In genomic region chr17:23676473-23677031, GRCm38 (mm10) we compare ENCODE assay signal across 8 mouse cellular contexts. TPM values are rescaled to one million over a fixed set of nuclear protein-coding genes. Genes with fewer than 3 reads are reported as not detected.
DNase-seq lines count a peak whose midpoint lies in the region; ATAC-seq lines count a peak whose summit lies in the region.

No protein-coding gene starts in this region.

- H3K4me2 ChIP-seq in intestine, embryonic 14.5 days (ENCODE audit: low read length), result peak overlapping the region; percentile 94
- H3K4me2 ChIP-seq in lung, embryonic 16.5 days (ENCODE audit: low read depth, low read length), result peak overlapping the region; percentile 74
- peak overlapping the region; percentile 97 for H3K4me2 ChIP-seq in stomach, embryonic 16.5 days (ENCODE audit: low read depth, low read length)

- under 1% methylated on average over 37 of the region's 37 CpGs for WGBS in intestine, embryonic 14.5 days
- WGBS in lung, embryonic 16.5 days, result under 1% methylated on average over 28 of the region's 37 CpGs
- 1% methylated on average over 37 of the region's 37 CpGs for WGBS in stomach, embryonic 16.5 days

- H3K4me3 ChIP-seq in brown adipose tissue, adult 24 weeks (ENCODE audit: insufficient read depth, low read depth, low read length), result peak overlapping the region; percentile 81
- H3K4me3 ChIP-seq in intestine, embryonic 14.5 days (ENCODE audit: low read depth, low read length), result peak overlapping the region; percentile 62
- H3K4me3 ChIP-seq in lung, embryonic 16.5 days (ENCODE audit: low read length), result peak overlapping the region; percentile 54
- peak overlapping the region; percentile 68 for H3K4me3 ChIP-seq in stomach, embryonic 16.5 days (replicated peaks; ENCODE audit: low read length)

- no peaks in the 10 kb centered on the region for H3K9me3 ChIP-seq in intestine, embryonic 14.5 days (ENCODE audit: control insufficient read depth, low read length)
- H3K9me3 ChIP-seq in lung, embryonic 16.5 days (ENCODE audit: control insufficient read depth, low read length), result no peaks in the 10 kb centered on the region
- H3K9me3 ChIP-seq in stomach, embryonic 16.5 days (replicated peaks; ENCODE audit: control insufficient read depth, low read length), result no peaks in the 10 kb centered on the region

- peak overlapping the region; percentile 55 for H3K9ac ChIP-seq in intestine, embryonic 14.5 days (ENCODE audit: low read length)
- H3K9ac ChIP-seq in lung, embryonic 16.5 days (ENCODE audit: low read length), result peak overlapping the region; percentile 64
- H3K9ac ChIP-seq in stomach, embryonic 16.5 days (ENCODE audit: low read length), result peak overlapping the region; percentile 76

- H3K36me3 ChIP-seq in intestine, embryonic 14.5 days (ENCODE audit: control insufficient read depth, insufficient read depth, low read length), result no peaks in the 10 kb centered on the region
- H3K36me3 ChIP-seq in lung, embryonic 16.5 days (ENCODE audit: control insufficient read depth, insufficient read depth, low read length), result no peaks in the 10 kb centered on the region
- no peaks in the 10 kb centered on the region for H3K36me3 ChIP-seq in stomach, embryonic 16.5 days (ENCODE audit: control insufficient read depth, insufficient read depth, low read length)

- DNase-seq in ovary, postnatal 14 days (ENCODE audit: low spot score), result peak; percentile 21
- no peak for DNase-seq in ovary, adult 18-20 months (ENCODE audit: low spot score)
- peak; percentile 70 for DNase-seq in gastrocnemius, postnatal 10 days
- no peak for DNase-seq in intestine, embryonic 14.5 days (ENCODE audit: low spot score)
- DNase-seq in right cerebral cortex, postnatal 14 days, result no peak

- H3K4me1 ChIP-seq in brown adipose tissue, adult 24 weeks (ENCODE audit: control insufficient read depth, insufficient read depth, insufficient read length, low read length), result peaks cover 6% of the 10 kb centered on the region; the same call in 1 of the 2 replicates
- peaks cover 19% of the 10 kb centered on the region for H3K4me1 ChIP-seq in intestine, embryonic 14.5 days (replicated peaks; ENCODE audit: control insufficient read depth, insufficient read depth, low read length)
- H3K4me1 ChIP-seq in lung, embryonic 16.5 days (replicated peaks; ENCODE audit: control insufficient read depth, insufficient read depth, low read length), result peaks cover 42% of the 10 kb centered on the region
- H3K4me1 ChIP-seq in stomach, embryonic 16.5 days (ENCODE audit: control insufficient read depth, insufficient read depth, low read length), result peaks cover 42% of the 10 kb centered on the region

- peaks cover 39% of the 10 kb centered on the region for H3K27me3 ChIP-seq in intestine, embryonic 14.5 days (replicated peaks; ENCODE audit: control insufficient read depth, insufficient read depth, low read length)
- peaks cover 24% of the 10 kb centered on the region for H3K27me3 ChIP-seq in lung, embryonic 16.5 days (ENCODE audit: control insufficient read depth, insufficient read depth, low read depth, low read length)
- H3K27me3 ChIP-seq in stomach, embryonic 16.5 days (ENCODE audit: control insufficient read depth, insufficient read depth, low read length), result peaks cover 22% of the 10 kb centered on the region; the same call in 1 of the 2 replicates

- ATAC-seq in intestine, embryonic 14.5 days (replicated peaks; ENCODE audit: low FRiP score, low TSS enrichment, low read depth), result no peak
- no peak for ATAC-seq in lung, embryonic 16.5 days (ENCODE audit: low read depth)
- ATAC-seq in stomach, embryonic 16.5 days (ENCODE audit: insufficient read depth, low FRiP score), result no peak

- H3K27ac ChIP-seq in brown adipose tissue, adult 24 weeks (replicated peaks; ENCODE audit: low read depth, low read length), result peak overlapping the region; percentile 85
- peak overlapping the region; percentile 73 for H3K27ac ChIP-seq in intestine, embryonic 14.5 days (ENCODE audit: low read depth)
- peak overlapping the region; percentile 47 for H3K27ac ChIP-seq in lung, embryonic 16.5 days (ENCODE audit: low read length)
- peak overlapping the region; percentile 91 for H3K27ac ChIP-seq in stomach, embryonic 16.5 days (ENCODE audit: low read length)

RNA-seq across cellular contexts. Expression of gene Tnfrsf12a, which starts 0.7 kb away (rescaled TPM):
- polyA plus RNA-seq in brown adipose tissue, adult 24 weeks (2012; ENCODE audit: insufficient read depth, insufficient read length, missing spikeins), result 20.5 and 40.5 TPM in 2 replicates
- total RNA-seq in gastrocnemius, postnatal 10 days (2021), result 10 to 100 TPM; 33.4 to 51.3 TPM
- 23.3 and 24.4 TPM in 2 replicates for polyA plus RNA-seq in intestine, embryonic 14.5 days (2014; fragmentation: Nextera tagmentation; extraction: Ambion mirVana)
- 22.0 and 23.1 TPM in 2 replicates for polyA plus RNA-seq in lung, embryonic 16.5 days (2015; fragmentation: Nextera tagmentation; extraction: Ambion mirVana)
- polyA plus RNA-seq in stomach, embryonic 16.5 days (2015; fragmentation: Nextera tagmentation; extraction: Ambion mirVana), result 24.1 and 26.6 TPM in 2 replicates

RNA-seq across cellular contexts. Expression of gene Cldn6, which starts 2.5 kb away (rescaled TPM):
- not detected in 2 replicates for polyA plus RNA-seq in brown adipose tissue, adult 24 weeks (2012; ENCODE audit: insufficient read depth, insufficient read length, missing spikeins)
- not detected for total RNA-seq in gastrocnemius, postnatal 10 days (2021)
- 88.4 and 97.9 TPM in 2 replicates for polyA plus RNA-seq in intestine, embryonic 14.5 days (2014; fragmentation: Nextera tagmentation; extraction: Ambion mirVana)
- 196 and 206 TPM in 2 replicates for polyA plus RNA-seq in lung, embryonic 16.5 days (2015; fragmentation: Nextera tagmentation; extraction: Ambion mirVana)
- polyA plus RNA-seq in stomach, embryonic 16.5 days (2015; fragmentation: Nextera tagmentation; extraction: Ambion mirVana), result 69.6 and 70.6 TPM in 2 replicates

RNA-seq across cellular contexts. Expression of gene Thoc6, which starts 2.9 kb away (rescaled TPM):
- polyA plus RNA-seq in brown adipose tissue, adult 24 weeks (2012; ENCODE audit: insufficient read depth, insufficient read length, missing spikeins), result 13.0 and 16.3 TPM in 2 replicates
- total RNA-seq in gastrocnemius, postnatal 10 days (2021), result 10 to 100 TPM; 17.7 to 21.2 TPM
- 45.8 and 50.2 TPM in 2 replicates for polyA plus RNA-seq in intestine, embryonic 14.5 days (2014; fragmentation: Nextera tagmentation; extraction: Ambion mirVana)
- 49.2 and 50.3 TPM in 2 replicates for polyA plus RNA-seq in lung, embryonic 16.5 days (2015; fragmentation: Nextera tagmentation; extraction: Ambion mirVana)
- 37.0 and 38.5 TPM in 2 replicates for polyA plus RNA-seq in stomach, embryonic 16.5 days (2015; fragmentation: Nextera tagmentation; extraction: Ambion mirVana)

RNA-seq across cellular contexts. Expression of gene Hcfc1r1, which starts 3.2 kb away (rescaled TPM):
- polyA plus RNA-seq in brown adipose tissue, adult 24 weeks (2012; ENCODE audit: insufficient read depth, insufficient read length, missing spikeins), result 284 and 292 TPM in 2 replicates
- 100 to 1,000 TPM; 273 to 283 TPM for total RNA-seq in gastrocnemius, postnatal 10 days (2021)
- 83.3 and 84.8 TPM in 2 replicates for polyA plus RNA-seq in intestine, embryonic 14.5 days (2014; fragmentation: Nextera tagmentation; extraction: Ambion mirVana)
- 88.4 and 90.6 TPM in 2 replicates for polyA plus RNA-seq in lung, embryonic 16.5 days (2015; fragmentation: Nextera tagmentation; extraction: Ambion mirVana)
- polyA plus RNA-seq in stomach, embryonic 16.5 days (2015; fragmentation: Nextera tagmentation; extraction: Ambion mirVana), result 93.1 and 112 TPM in 2 replicates

RNA-seq across cellular contexts. Expression of gene Cldn9, which starts 7.3 kb away (rescaled TPM):
- not detected in 2 replicates for polyA plus RNA-seq in brown adipose tissue, adult 24 weeks (2012; ENCODE audit: insufficient read depth, insufficient read length, missing spikeins)
- under 1 TPM; 0.54 to 0.70 TPM for total RNA-seq in gastrocnemius, postnatal 10 days (2021)
- polyA plus RNA-seq in intestine, embryonic 14.5 days (2014; fragmentation: Nextera tagmentation; extraction: Ambion mirVana), result 1.1 and 1.3 TPM in 2 replicates
- 2.4 and 2.6 TPM in 2 replicates for polyA plus RNA-seq in lung, embryonic 16.5 days (2015; fragmentation: Nextera tagmentation; extraction: Ambion mirVana)
- polyA plus RNA-seq in stomach, embryonic 16.5 days (2015; fragmentation: Nextera tagmentation; extraction: Ambion mirVana), result 1.3 and 2.2 TPM in 2 replicates

Comparison
In these comparisons a context has a peak if more than half of its experiments do, and no peak if none do; other contexts are left out.
1. DNase-seq: peak in ovary, postnatal 14 days (single experiment) and gastrocnemius, postnatal 10 days (single experiment); none in ovary, adult 18-20 months (single experiment), intestine, embryonic 14.5 days (single experiment) and right cerebral cortex, postnatal 14 days (single experiment).
2. RNA of gene Cldn6, which starts 2.5 kb away (polyA plus RNA-seq): 196 to 206 TPM in lung, embryonic 16.5 days, 88.4 to 97.9 TPM in intestine, embryonic 14.5 days and 69.6 to 70.6 TPM in stomach, embryonic 16.5 days; not detected in brown adipose tissue, adult 24 weeks; every median in the first group is over 10 times any median in the second.
3. Peak in every context shown above with its lines, with median percentiles within 50 percentile points of each other: H3K27ac ChIP-seq, H3K4me3 ChIP-seq, H3K4me2 ChIP-seq and H3K9ac ChIP-seq.